Mouse (Mus musculus) subcutaneous adipose tissue, adult 2 months (tissue): ENCODE measurements around the gene Pappa2. TPM values are rescaled to one million over a fixed set of nuclear protein-coding genes. Genes with fewer than 3 reads are reported as not detected.

Experiments used
- polyA plus RNA-seq: library from polyadenylated mRNA; depleted of rRNA; stranded (reverse); fragments of >200 nt; gene quantifications from 2 replicates; pipeline ENCODE4 v1.2.3, GENCODE M21; 2012; ENCODE audit warnings: low replicate concordance; rRNA removed

Gene Pappa2
- polyA plus RNA-seq = 0.03 and 0.58 TPM in 2 replicates

DNA sequence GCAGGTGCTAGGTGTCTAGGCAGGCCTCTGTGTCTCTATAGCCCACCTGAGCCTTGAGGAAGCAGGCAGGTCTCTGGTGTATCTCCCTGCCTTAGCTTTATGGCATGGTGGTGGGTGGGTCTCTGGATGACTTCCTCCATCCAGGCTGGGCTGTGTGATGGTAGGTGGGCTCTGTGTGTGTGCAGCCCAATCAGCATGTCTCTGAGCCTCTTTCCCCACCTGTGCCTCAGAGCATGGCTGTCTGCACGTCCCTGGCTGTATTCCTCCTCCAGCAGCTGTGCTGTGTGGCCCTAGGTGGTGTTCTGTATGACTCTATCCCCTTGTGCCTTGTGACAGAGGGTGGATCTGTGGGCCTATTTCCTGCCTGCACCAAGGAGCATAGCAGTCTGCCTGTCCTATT is at the start of gene Pappa2:
TSS of gene Pappa2 (minus strand) at position 101 of the 400 bp plus-strand sequence.

